Mouse (Mus musculus): ENCODE data around the gene Brsk1. TPM values are rescaled to one million over a fixed set of nuclear protein-coding genes. Genes with fewer than 3 reads are reported as not detected.

Gene Brsk1
- polyA plus RNA-seq, 1 experiment, result 11.3 TPM

GRCm38 (mm10) chr7:4684203-4684602, 6.2 kb upstream of the Brsk1 start:
- H3K4me1 ChIP-seq (ENCODE audit: control insufficient read depth, insufficient read depth, low read length), result peaks cover 2% of the 10 kb centered on the region
- H3K27ac ChIP-seq (ENCODE audit: insufficient read depth, low read length), result no peak overlapping the region
- H3K4me3 ChIP-seq (ENCODE audit: insufficient read depth, low read length), result peak overlapping the region; percentile 94
- no peak for TF ChIP-seq POLR2A (IDR thresholded peaks at IDR 0.05; ENCODE audit: low read depth, low read length)
- TF ChIP-seq CTCF (IDR thresholded peaks at IDR 0.05; ENCODE audit: borderline replicate concordance, insufficient read depth, low read length), result no peak

- H3K27ac ChIP-seq (ENCODE audit: insufficient read depth, low read length), result no peak within 1 kb of the TSS
- peaks cover 2% of the 10 kb centered on the region for H3K4me1 ChIP-seq (ENCODE audit: control insufficient read depth, insufficient read depth, low read length)
- H3K4me3 ChIP-seq (ENCODE audit: insufficient read depth, low read length), result peak within 1 kb of the TSS; percentile 94
- TF ChIP-seq POLR2A (IDR thresholded peaks at IDR 0.05; ENCODE audit: low read depth, low read length) (peak; percentile 56), CTCF (IDR thresholded peaks at IDR 0.05; ENCODE audit: borderline replicate concordance, insufficient read depth, low read length) (no peak)
These were observed 5.6 kb upstream of the Brsk1 start, which contains the start of gene Hspbp1 for GRCm38 (mm10) chr7:4684632-4685417. Hspbp1 (minus strand) TSS chr7:4685068.

- TF ChIP-seq CTCF (IDR thresholded peaks at IDR 0.05; ENCODE audit: borderline replicate concordance, insufficient read depth, low read length) (no peak), POLR2A (IDR thresholded peaks at IDR 0.05; ENCODE audit: low read depth, low read length) (no peak)
- Histone ChIP-seq H3K27ac (ENCODE audit: insufficient read depth, low read length) (no peak overlapping the region), H3K4me3 (ENCODE audit: insufficient read depth, low read length) (peak overlapping the region; percentile 60), H3K4me1 (ENCODE audit: control insufficient read depth, insufficient read depth, low read length) (no peaks in the 10 kb centered on the region)
These were observed 698 bp downstream of the Brsk1 start for GRCm38 (mm10) chr7:4690951-4691653.

GRCm38 (mm10) chr7:4693004-4693403, 2.6 kb downstream of the Brsk1 start:
- Histone ChIP-seq H3K4me3 (ENCODE audit: insufficient read depth, low read length) (no peak overlapping the region), H3K27ac (ENCODE audit: insufficient read depth, low read length) (no peak overlapping the region), H3K4me1 (ENCODE audit: control insufficient read depth, insufficient read depth, low read length) (no peaks in the 10 kb centered on the region)
- TF ChIP-seq CTCF (IDR thresholded peaks at IDR 0.05; ENCODE audit: borderline replicate concordance, insufficient read depth, low read length), result no peak
- no peak for TF ChIP-seq POLR2A (IDR thresholded peaks at IDR 0.05; ENCODE audit: low read depth, low read length)

GRCm38 (mm10) chr7:4702334-4702733, 11.9 kb downstream of the Brsk1 start:
- no peaks in the 10 kb centered on the region for H3K4me1 ChIP-seq (ENCODE audit: control insufficient read depth, insufficient read depth, low read length)
- TF ChIP-seq POLR2A (IDR thresholded peaks at IDR 0.05; ENCODE audit: low read depth, low read length) (no peak), CTCF (IDR thresholded peaks at IDR 0.05; ENCODE audit: borderline replicate concordance, insufficient read depth, low read length) (no peak)
- H3K27ac ChIP-seq (ENCODE audit: insufficient read depth, low read length), result no peak overlapping the region

GRCm38 (mm10) chr7:4703195-4703594, 12.8 kb downstream of the Brsk1 start:
- H3K27ac ChIP-seq (ENCODE audit: insufficient read depth, low read length), result no peak overlapping the region
- no peak overlapping the region for H3K4me3 ChIP-seq (ENCODE audit: insufficient read depth, low read length)
- no peak for TF ChIP-seq POLR2A (IDR thresholded peaks at IDR 0.05; ENCODE audit: low read depth, low read length)
- TF ChIP-seq CTCF (IDR thresholded peaks at IDR 0.05; ENCODE audit: borderline replicate concordance, insufficient read depth, low read length), result no peak
- no peaks in the 10 kb centered on the region for H3K4me1 ChIP-seq (ENCODE audit: control insufficient read depth, insufficient read depth, low read length)

More at GRCm38 (mm10) chr7:4702334-4702733, 11.9 kb downstream of the Brsk1 start:
- no peak overlapping the region for H3K4me3 ChIP-seq (ENCODE audit: insufficient read depth, low read length)

GRCm38 (mm10) chr7:4705098-4705497, 14.7 kb downstream of the Brsk1 start:
- H3K4me1 ChIP-seq (ENCODE audit: control insufficient read depth, insufficient read depth, low read length), result no peaks in the 10 kb centered on the region
- H3K4me3 ChIP-seq (ENCODE audit: insufficient read depth, low read length), result no peak overlapping the region
- H3K27ac ChIP-seq (ENCODE audit: insufficient read depth, low read length), result no peak overlapping the region
- TF ChIP-seq POLR2A (IDR thresholded peaks at IDR 0.05; ENCODE audit: low read depth, low read length) (no peak), CTCF (IDR thresholded peaks at IDR 0.05; ENCODE audit: borderline replicate concordance, insufficient read depth, low read length) (no peak)

GRCm38 (mm10) chr7:4712594-4712993, 22.2 kb downstream of the Brsk1 start:
- TF ChIP-seq CTCF (IDR thresholded peaks at IDR 0.05; ENCODE audit: borderline replicate concordance, insufficient read depth, low read length) (no peak), POLR2A (IDR thresholded peaks at IDR 0.05; ENCODE audit: low read depth, low read length) (no peak)
- no peak overlapping the region for H3K27ac ChIP-seq (ENCODE audit: insufficient read depth, low read length)

GRCm38 (mm10) chr7:4716955-4717354, 26.6 kb downstream of the Brsk1 start:
- Histone ChIP-seq H3K4me1 (ENCODE audit: control insufficient read depth, insufficient read depth, low read length) (no peaks in the 10 kb centered on the region), H3K27ac (ENCODE audit: insufficient read depth, low read length) (no peak overlapping the region), H3K4me3 (ENCODE audit: insufficient read depth, low read length) (no peak overlapping the region)
- TF ChIP-seq CTCF (IDR thresholded peaks at IDR 0.05; ENCODE audit: borderline replicate concordance, insufficient read depth, low read length) (no peak), POLR2A (IDR thresholded peaks at IDR 0.05; ENCODE audit: low read depth, low read length) (no peak)

More at GRCm38 (mm10) chr7:4712594-4712993, 22.2 kb downstream of the Brsk1 start:
- Histone ChIP-seq H3K4me3 (ENCODE audit: insufficient read depth, low read length) (no peak overlapping the region), H3K4me1 (ENCODE audit: control insufficient read depth, insufficient read depth, low read length) (no peaks in the 10 kb centered on the region)

- Histone ChIP-seq H3K27ac (ENCODE audit: insufficient read depth, low read length) (no peak overlapping the region), H3K4me1 (ENCODE audit: control insufficient read depth, insufficient read depth, low read length) (no peaks in the 10 kb centered on the region), H3K4me3 (ENCODE audit: insufficient read depth, low read length) (no peak overlapping the region)
- TF ChIP-seq CTCF (IDR thresholded peaks at IDR 0.05; ENCODE audit: borderline replicate concordance, insufficient read depth, low read length) (no peak), POLR2A (IDR thresholded peaks at IDR 0.05; ENCODE audit: low read depth, low read length) (no peak)
These were observed 28.9 kb downstream of the Brsk1 start for GRCm38 (mm10) chr7:4719276-4719675.

Data from embryonic fibroblast, embryonic 13.5 days (primary cell).